9 mouse cellular contexts compared by ENCODE assay signal in genomic region chr8:117335423-117335822, GRCm38 (mm10).
DNase-seq lines count a peak whose midpoint lies in the region; ATAC-seq lines count a peak whose summit lies in the region.
"Had no signal": no experiment of that assay in that cellular context is flagged by ENCODE, and none has a peak within 500 bp of the region (broad histone marks: within the 10 kb centered on the region; RNA-seq: fewer than 3 reads in every experiment).

No protein-coding gene starts in this region.

- no peak overlapping the region for H3K4me3 ChIP-seq in heart, embryonic 12.5 days
- no peak overlapping the region for H3K4me3 ChIP-seq in hindbrain, embryonic 16.5 days (ENCODE audit: low read length)
- peak overlapping the region; percentile 40 for H3K4me3 ChIP-seq in liver, embryonic 13.5 days (replicated peaks)
- H3K4me3 ChIP-seq: left cerebral cortex, adult 2 months had no signal

- no peaks in the 10 kb centered on the region for H3K27me3 ChIP-seq in heart, embryonic 12.5 days (replicated peaks)
- no peaks in the 10 kb centered on the region for H3K27me3 ChIP-seq in hindbrain, embryonic 16.5 days (replicated peaks; ENCODE audit: control insufficient read depth, insufficient read depth, low read length)
- H3K27me3 ChIP-seq in liver, embryonic 13.5 days = no peaks in the 10 kb centered on the region

- ATAC-seq in heart, embryonic 12.5 days (ENCODE audit: insufficient number of reproducible peaks, low FRiP score) = 0 out of 2 replicates have a peak, but pooled peaks have one; percentile 14
- ATAC-seq in hindbrain, embryonic 16.5 days = peak; percentile 6; the same call in 1 of the 2 replicates
- ATAC-seq in liver, embryonic 13.5 days (ENCODE audit: low read depth) = peak; percentile 56
- ATAC-seq in cerebellum, adult (ENCODE audit: insufficient number of reproducible peaks, low FRiP score, low TSS enrichment) = no peak

- 58% methylated on average over 8 of the region's 8 CpGs for WGBS in heart, embryonic 12.5 days
- 37% methylated on average over 8 of the region's 8 CpGs for WGBS in hindbrain, embryonic 16.5 days
- 47% methylated on average over 8 of the region's 8 CpGs for WGBS in liver, embryonic 13.5 days (ENCODE audit: insufficient replicate concordance)

- DNase-seq in heart, postnatal 4 days = no peak
- peak; percentile 85 for DNase-seq in Muller cell, postnatal 12 days (ENCODE audit: inconsistent ontology term)
- DNase-seq in liver, embryonic 13.5 days = no peak
- DNase-seq in adrenal gland, postnatal 14 days = no peak
- DNase-seq in layer of hippocampus, postnatal 25 days (ENCODE audit: extremely low spot score in 1 of 2, low spot score in 1 of 2) = no peak

- no peaks in the 10 kb centered on the region for H3K36me3 ChIP-seq in heart, embryonic 12.5 days
- no peaks in the 10 kb centered on the region for H3K36me3 ChIP-seq in hindbrain, embryonic 16.5 days (ENCODE audit: control insufficient read depth, insufficient read depth, low read length)
- no peaks in the 10 kb centered on the region for H3K36me3 ChIP-seq in liver, embryonic 13.5 days

- H3K4me2 ChIP-seq in heart, embryonic 12.5 days = no peak overlapping the region
- no peak overlapping the region for H3K4me2 ChIP-seq in hindbrain, embryonic 16.5 days (ENCODE audit: low read length)
- H3K4me2 ChIP-seq in liver, embryonic 13.5 days = peak overlapping the region; percentile 65

- H3K4me1 ChIP-seq in heart, embryonic 12.5 days (replicated peaks) = peaks cover 66% of the 10 kb centered on the region
- H3K4me1 ChIP-seq in hindbrain, embryonic 16.5 days (ENCODE audit: control insufficient read depth, insufficient read depth, low read depth, low read length) = peaks cover 47% of the 10 kb centered on the region
- H3K4me1 ChIP-seq in liver, embryonic 13.5 days (replicated peaks) = peaks cover 95% of the 10 kb centered on the region

- 0 out of 2 replicates have a peak overlapping the region, but pooled peaks have one; percentile 26 for H3K9ac ChIP-seq in heart, embryonic 12.5 days
- H3K9ac ChIP-seq in hindbrain, embryonic 16.5 days (ENCODE audit: low read depth, low read length) = peak overlapping the region; percentile 15; the same call in 1 of the 2 replicates
- peak overlapping the region; percentile 67 for H3K9ac ChIP-seq in liver, embryonic 13.5 days

- H3K27ac ChIP-seq in heart, embryonic 12.5 days (ENCODE audit: poor library complexity, severe bottlenecking) = no peak overlapping the region
- H3K27ac ChIP-seq in hindbrain, embryonic 16.5 days (ENCODE audit: low read depth, low read length) = 0 out of 2 replicates have a peak overlapping the region, but pooled peaks have one; percentile 16
- peak overlapping the region; percentile 96 for H3K27ac ChIP-seq in liver, embryonic 13.5 days
- H3K27ac ChIP-seq: left cerebral cortex, adult 2 months had no signal

- no peaks in the 10 kb centered on the region for H3K9me3 ChIP-seq in heart, embryonic 12.5 days (replicated peaks)
- no peaks in the 10 kb centered on the region for H3K9me3 ChIP-seq in hindbrain, embryonic 16.5 days (ENCODE audit: control insufficient read depth, low read length)
- H3K9me3 ChIP-seq in liver, embryonic 13.5 days (replicated peaks) = no peaks in the 10 kb centered on the region

Comparison
In these comparisons a context has a peak if more than half of its experiments do, and no peak if none do; other contexts are left out.
1. H3K9ac ChIP-seq: peak in every context shown above with its lines; median percentile 67 in liver, embryonic 13.5 days; 26 in heart, embryonic 12.5 days; 15 in hindbrain, embryonic 16.5 days.